ENCODE assay signal across 13 mouse cellular contexts in genomic region chr2:156487589-156488160, GRCm38 (mm10). TPM values are rescaled to one million over a fixed set of nuclear protein-coding genes. Genes with fewer than 3 reads are reported as not detected.
A peak's percentile ranks its signal among the peaks of the same experiment; 100 is the strongest.
DNase-seq lines count a peak whose midpoint lies in the region; ATAC-seq and TF ChIP-seq lines count a peak whose summit lies in the region.
"Had no signal": no experiment of that assay in that cellular context is flagged by ENCODE, and none has a peak within 500 bp of the region (broad histone marks: within the 10 kb centered on the region; RNA-seq: fewer than 3 reads in every experiment).

No protein-coding gene starts in this region.

- no peaks in the 10 kb centered on the region for H3K9me3 ChIP-seq in forebrain, embryonic 11.5 days (ENCODE audit: control insufficient read depth, low read length)
- H3K9me3 ChIP-seq in forebrain, embryonic 14.5 days (replicated peaks; ENCODE audit: control insufficient read depth, low read length) = no peaks in the 10 kb centered on the region
- no peaks in the 10 kb centered on the region for H3K9me3 ChIP-seq in hindbrain, embryonic 15.5 days
- no peaks in the 10 kb centered on the region for H3K9me3 ChIP-seq in hindbrain, embryonic 11.5 days (ENCODE audit: control insufficient read depth, low read length)
- H3K9me3 ChIP-seq: heart, embryonic 15.5 days; midbrain, embryonic 13.5 days had no signal

- no peaks in the 10 kb centered on the region for H3K27me3 ChIP-seq in forebrain, embryonic 11.5 days (ENCODE audit: control insufficient read depth, insufficient read depth, low read length)
- no peaks in the 10 kb centered on the region for H3K27me3 ChIP-seq in forebrain, embryonic 14.5 days (replicated peaks; ENCODE audit: control insufficient read depth, insufficient read depth, low read length)
- no peaks in the 10 kb centered on the region for H3K27me3 ChIP-seq in hindbrain, embryonic 15.5 days
- H3K27me3 ChIP-seq in hindbrain, embryonic 11.5 days (ENCODE audit: control insufficient read depth, insufficient read depth, low read length) = no peaks in the 10 kb centered on the region
- H3K27me3 ChIP-seq in C2C12 (ENCODE audit: control insufficient read depth, insufficient read depth, insufficient read length) = no peaks in the 10 kb centered on the region
- H3K27me3 ChIP-seq: midbrain, embryonic 13.5 days had no signal

- 0 out of 2 replicates have a peak, but pooled peaks cover 3% of the 10 kb centered on the region for H3K4me1 ChIP-seq in forebrain, embryonic 11.5 days (replicated peaks; ENCODE audit: control insufficient read depth, insufficient read depth, low read length)
- no peaks in the 10 kb centered on the region; the same call in 1 of the 2 replicates for H3K4me1 ChIP-seq in forebrain, embryonic 14.5 days (ENCODE audit: control insufficient read depth, insufficient read depth, low read length)
- peaks cover 21% of the 10 kb centered on the region for H3K4me1 ChIP-seq in hindbrain, embryonic 15.5 days (replicated peaks)
- H3K4me1 ChIP-seq in hindbrain, embryonic 11.5 days (replicated peaks; ENCODE audit: control insufficient read depth, insufficient read depth, low read length) = no peaks in the 10 kb centered on the region

- H3K9ac ChIP-seq in forebrain, embryonic 11.5 days (ENCODE audit: low read length) = 0 out of 2 replicates have a peak overlapping the region, but pooled peaks have one; percentile 12
- H3K9ac ChIP-seq in forebrain, embryonic 14.5 days (ENCODE audit: low read length) = no peak overlapping the region
- no peak overlapping the region for H3K9ac ChIP-seq in hindbrain, embryonic 15.5 days
- no peak overlapping the region for H3K9ac ChIP-seq in hindbrain, embryonic 11.5 days (ENCODE audit: low read depth, low read length)
- H3K9ac ChIP-seq: heart, embryonic 15.5 days; midbrain, embryonic 13.5 days had no signal

- no peak for ATAC-seq in forebrain, embryonic 11.5 days (replicated peaks; ENCODE audit: low FRiP score)
- ATAC-seq in forebrain, embryonic 14.5 days = no peak
- 0 out of 2 replicates have a peak, but pooled peaks have one; percentile 9 for ATAC-seq in hindbrain, embryonic 15.5 days (ENCODE audit: low FRiP score, low read depth)
- no peak for ATAC-seq in hindbrain, embryonic 11.5 days (ENCODE audit: low FRiP score)

- peak overlapping the region; percentile 23 for H3ac ChIP-seq in C2C12 (ENCODE audit: control insufficient read depth, insufficient read length, low read depth)

- WGBS in forebrain, embryonic 11.5 days = 65% methylated on average over 10 of the region's 10 CpGs
- WGBS in forebrain, embryonic 14.5 days = 73% methylated on average over 10 of the region's 10 CpGs
- 74% methylated on average over 10 of the region's 10 CpGs for WGBS in hindbrain, embryonic 15.5 days
- 72% methylated on average over 10 of the region's 10 CpGs for WGBS in hindbrain, embryonic 11.5 days

- TF ChIP-seq CTCF in C2C12 (IDR thresholded peaks at IDR 0.05; ENCODE audit: control insufficient read depth, insufficient read depth, insufficient read length) = no peak

- H3K4me2 ChIP-seq in forebrain, embryonic 11.5 days (ENCODE audit: low read depth, low read length, severe bottlenecking) = no peak overlapping the region
- no peak overlapping the region for H3K4me2 ChIP-seq in forebrain, embryonic 14.5 days (ENCODE audit: low read length)
- no peak overlapping the region for H3K4me2 ChIP-seq in hindbrain, embryonic 15.5 days
- no peak overlapping the region for H3K4me2 ChIP-seq in hindbrain, embryonic 11.5 days (replicated peaks; ENCODE audit: low read depth, low read length)
- H3K4me2 ChIP-seq: heart, embryonic 15.5 days; midbrain, embryonic 13.5 days had no signal

- no peaks in the 10 kb centered on the region for H3K36me3 ChIP-seq in forebrain, embryonic 11.5 days (ENCODE audit: control insufficient read depth, insufficient read depth, low read length)
- no peaks in the 10 kb centered on the region for H3K36me3 ChIP-seq in forebrain, embryonic 14.5 days (ENCODE audit: control insufficient read depth, insufficient read depth, low read length)
- H3K36me3 ChIP-seq in hindbrain, embryonic 15.5 days = no peaks in the 10 kb centered on the region
- no peaks in the 10 kb centered on the region for H3K36me3 ChIP-seq in hindbrain, embryonic 11.5 days (ENCODE audit: control insufficient read depth, insufficient read depth, low read length)
- peaks cover 21% of the 10 kb centered on the region for H3K36me3 ChIP-seq in C2C12 (ENCODE audit: control insufficient read depth, insufficient read depth)
- H3K36me3 ChIP-seq: heart, embryonic 15.5 days had no signal

- peaks cover 80% of the 10 kb centered on the region for H3K79me2 ChIP-seq in C2C12 (ENCODE audit: control insufficient read depth, insufficient read depth)

- no peak overlapping the region for H3K4me3 ChIP-seq in forebrain, embryonic 11.5 days (ENCODE audit: low read depth, low read length)
- no peak overlapping the region for H3K4me3 ChIP-seq in forebrain, embryonic 14.5 days (ENCODE audit: low read depth, low read length)
- no peak overlapping the region for H3K4me3 ChIP-seq in hindbrain, embryonic 15.5 days
- no peak overlapping the region for H3K4me3 ChIP-seq in hindbrain, embryonic 11.5 days (ENCODE audit: low read depth, low read length)
- no peak overlapping the region for H3K4me3 ChIP-seq in C2C12 (ENCODE audit: insufficient read depth, poor library complexity, severe bottlenecking)
- H3K4me3 ChIP-seq: erythroblast, embryonic 14.5 days; heart, embryonic 15.5 days; midbrain, embryonic 13.5 days had no signal

- no peak for DNase-seq in forebrain, embryonic 11.5 days (ENCODE audit: low spot score)
- no peak for DNase-seq in forebrain, embryonic 14.5 days (ENCODE audit: low spot score)
- DNase-seq in hindbrain, embryonic 11.5 days (ENCODE audit: low spot score) = no peak
- DNase-seq in adrenal gland, postnatal 36 days = peak; percentile 29 to 49
- DNase-seq in lung, postnatal 4 days = no peak
- DNase-seq: kidney, adult 11 months; lung, postnatal 10 days; right cerebral cortex, adult 18-20 months had no signal

- peaks cover 45% of the 10 kb centered on the region for H3K79me3 ChIP-seq in C2C12 (ENCODE audit: low read depth)

- H3K27ac ChIP-seq in forebrain, embryonic 11.5 days (ENCODE audit: low read depth, low read length) = no peak overlapping the region
- H3K27ac ChIP-seq in forebrain, embryonic 14.5 days (ENCODE audit: low read depth, low read length) = no peak overlapping the region
- H3K27ac ChIP-seq in hindbrain, embryonic 15.5 days (replicated peaks) = peak overlapping the region; percentile 27; the same call in 1 of the 2 replicates
- H3K27ac ChIP-seq in hindbrain, embryonic 11.5 days (ENCODE audit: low read depth, low read length) = no peak overlapping the region; the same call in 1 of the 2 replicates
- H3K27ac ChIP-seq: heart, embryonic 15.5 days; midbrain, embryonic 13.5 days had no signal

TF ChIP-seq in C2C12, 6 proteins besides CTCF, POLR2A, EP300 and RAD21:
- TF ChIP-seq FOSL1 (IDR thresholded peaks at IDR 0.05; ENCODE audit: insufficient read depth, low read length, poor library complexity, severe bottlenecking) = no peak

RNA-seq across cellular contexts. Expression of gene Aar2, which starts 59.7 kb away (rescaled TPM):
- polyA plus RNA-seq in forebrain, embryonic 11.5 days (2014; fragmentation: Nextera tagmentation; extraction: Ambion mirVana) = 45.9 and 50.0 TPM in 2 replicates
- 51.1 and 51.3 TPM in 2 replicates for polyA plus RNA-seq in forebrain, embryonic 14.5 days (2014; fragmentation: Nextera tagmentation; extraction: Ambion mirVana)
- 43.8 and 44.9 TPM in 2 replicates for polyA plus RNA-seq in hindbrain, embryonic 15.5 days (2015; fragmentation: Nextera tagmentation; extraction: Ambion mirVana)
- polyA plus RNA-seq in hindbrain, embryonic 11.5 days (2014; fragmentation: Nextera tagmentation; extraction: Ambion mirVana) = 44.4 and 49.1 TPM in 2 replicates
- polyA plus RNA-seq in C2C12 (2012; fragmentation: generic; extraction: Trizol) = 20.5 TPM
- total RNA-seq in adrenal gland, postnatal 36 days (2021) = 10 to 100 TPM; 35.3 to 36.2 TPM

Comparison
In these comparisons a context has a peak if more than half of its experiments do, and no peak if none do; other contexts are left out.
1. DNase-seq: peak in adrenal gland, postnatal 36 days (2 of 2); none in forebrain, embryonic 11.5 days (single experiment), forebrain, embryonic 14.5 days (single experiment), hindbrain, embryonic 11.5 days (single experiment) and lung, postnatal 4 days (0 of 2).